Mouse (Mus musculus) spleen, adult 2 months (tissue): ENCODE data around the gene Arhgap17.

ENCODE experiments used
- CTCF ChIP-seq: fragments of 200-500 bp; IDR thresholded peaks from 2 replicates; pipeline ENCODE4 v1.5.1; 2011; ENCODE audit warnings: mild to moderate bottlenecking, inconsistent platforms; ENCODE audit not compliant: insufficient read depth, insufficient read length, insufficient replicate concordance; ENCODE audit errors: extremely low read depth
- POLR2A ChIP-seq: fragments of 200-500 bp; IDR thresholded peaks from 2 replicates; pipeline ENCODE4 v1.6.1; 2011; ENCODE audit warnings: low read depth, low read length, inconsistent platforms

DNA sequence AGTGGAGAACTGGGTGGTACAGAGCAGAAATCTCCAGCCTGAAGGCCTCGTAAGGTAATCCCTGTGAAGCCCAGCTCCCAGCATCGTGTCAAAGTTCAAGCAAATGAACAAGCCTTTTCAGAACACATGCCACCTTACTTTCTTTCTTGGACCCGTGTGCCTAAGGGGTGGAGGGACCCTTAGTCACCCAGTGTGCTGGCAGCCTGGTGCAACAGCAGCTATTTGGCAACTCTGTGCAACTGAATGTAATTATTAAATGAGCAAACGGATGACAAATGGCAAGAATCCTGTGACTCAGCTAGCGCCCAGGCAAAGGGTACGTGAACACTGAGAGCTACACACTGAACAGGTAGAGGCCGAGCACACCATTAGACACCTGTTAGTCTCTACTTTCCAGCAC lies 75.8 kb downstream of the Arhgap17 start:
- no peak for TF ChIP-seq POLR2A
- TF ChIP-seq CTCF: no peak
